Mouse (Mus musculus) urinary bladder, postnatal 10 days (tissue): ENCODE results near the gene Xylt1.

Experiments
- DNase-seq: peaks from one replicate; pipeline ENCODE4 v3.0.0; 2022; ENCODE audit warnings: low spot score

Xylt1 gene

DNA sequence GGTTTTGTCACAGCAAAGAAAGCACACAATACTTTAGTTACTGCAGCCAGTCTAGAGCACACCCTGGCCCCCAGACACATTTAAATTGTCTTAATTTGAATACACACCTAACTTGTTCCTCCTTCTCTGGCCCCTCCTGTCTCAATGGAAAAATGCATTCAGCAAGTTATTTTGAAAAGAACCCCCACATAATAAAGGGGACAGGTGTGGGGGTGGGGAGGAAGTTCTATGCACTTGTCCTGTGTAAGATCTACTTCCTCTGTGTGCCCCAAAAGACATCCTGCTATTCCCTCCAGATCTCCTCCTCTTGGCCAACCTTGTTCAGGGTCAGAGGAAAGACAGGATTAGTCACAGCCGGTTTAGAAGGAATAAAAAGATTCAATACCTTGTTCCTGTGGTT is 135.0 kb downstream of the Xylt1 start:
- no peak for DNase-seq

DNA sequence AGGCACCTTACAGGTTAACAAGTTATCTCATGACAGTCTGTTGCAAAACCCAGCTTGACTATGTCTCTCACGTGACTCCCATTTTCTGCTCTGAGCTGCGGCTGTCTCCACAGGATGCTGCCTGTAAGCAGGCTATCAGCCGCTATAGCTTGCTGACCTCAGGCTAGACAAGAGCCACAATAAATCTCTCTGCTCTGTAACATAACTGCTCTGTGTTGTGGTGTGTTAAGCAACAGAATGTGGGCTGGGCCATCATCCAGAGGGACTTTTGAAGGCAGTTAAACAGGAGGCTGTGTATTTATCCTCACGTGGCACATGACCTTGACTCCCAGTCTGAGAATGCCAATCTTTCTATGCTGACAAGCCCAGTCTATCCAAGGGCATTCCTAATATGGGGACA is 136.1 kb downstream of the Xylt1 start:
- DNase-seq, result no peak

DNA sequence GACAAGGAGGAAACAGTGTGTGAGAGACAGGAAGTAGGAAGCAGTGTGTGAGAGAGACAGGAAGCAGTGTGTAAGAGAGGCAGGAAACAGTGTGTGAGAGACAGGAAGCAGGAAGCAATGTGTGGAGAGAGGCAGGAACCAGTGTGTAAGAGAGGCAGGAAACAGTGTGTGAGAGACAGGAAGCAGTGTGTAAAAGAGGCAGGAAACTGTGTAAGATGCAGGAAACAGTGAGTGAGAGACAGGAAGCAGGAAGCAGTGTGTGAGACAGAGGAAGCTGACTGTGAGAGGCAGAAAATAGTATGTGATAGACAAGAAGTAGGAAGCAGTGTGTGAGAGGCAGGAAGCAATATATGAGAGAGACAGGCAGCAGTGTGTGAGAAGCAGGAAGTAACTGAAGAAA is 140.6 kb downstream of the Xylt1 start:
- no peak for DNase-seq

DNA sequence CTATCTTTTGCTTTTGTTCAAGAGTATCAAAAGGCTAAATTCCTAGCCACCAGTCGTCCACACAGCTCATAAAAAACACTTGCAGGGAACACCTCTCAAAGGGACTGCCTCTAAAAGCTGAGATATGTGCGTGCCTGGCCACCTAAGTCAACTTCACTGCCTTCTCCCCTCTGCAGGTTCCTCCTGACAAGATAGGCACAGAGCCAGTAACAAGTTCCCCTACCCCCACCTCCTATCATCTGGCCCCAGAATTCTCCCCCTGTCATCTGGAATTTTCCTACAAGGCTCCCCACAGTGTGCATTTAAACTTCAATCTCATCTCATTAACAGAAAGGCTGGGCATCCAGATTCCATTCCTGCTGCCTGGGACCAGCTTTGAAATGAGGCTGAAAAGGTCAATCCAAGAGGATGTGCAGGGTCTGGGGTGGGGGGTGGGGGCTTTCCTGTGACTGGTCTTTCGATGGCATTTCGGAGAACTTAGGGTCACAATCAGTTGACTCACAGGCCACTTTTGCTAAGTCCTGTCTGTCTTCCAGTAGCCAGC is 141.4 kb downstream of the Xylt1 start:
- DNase-seq, result no peak

DNA sequence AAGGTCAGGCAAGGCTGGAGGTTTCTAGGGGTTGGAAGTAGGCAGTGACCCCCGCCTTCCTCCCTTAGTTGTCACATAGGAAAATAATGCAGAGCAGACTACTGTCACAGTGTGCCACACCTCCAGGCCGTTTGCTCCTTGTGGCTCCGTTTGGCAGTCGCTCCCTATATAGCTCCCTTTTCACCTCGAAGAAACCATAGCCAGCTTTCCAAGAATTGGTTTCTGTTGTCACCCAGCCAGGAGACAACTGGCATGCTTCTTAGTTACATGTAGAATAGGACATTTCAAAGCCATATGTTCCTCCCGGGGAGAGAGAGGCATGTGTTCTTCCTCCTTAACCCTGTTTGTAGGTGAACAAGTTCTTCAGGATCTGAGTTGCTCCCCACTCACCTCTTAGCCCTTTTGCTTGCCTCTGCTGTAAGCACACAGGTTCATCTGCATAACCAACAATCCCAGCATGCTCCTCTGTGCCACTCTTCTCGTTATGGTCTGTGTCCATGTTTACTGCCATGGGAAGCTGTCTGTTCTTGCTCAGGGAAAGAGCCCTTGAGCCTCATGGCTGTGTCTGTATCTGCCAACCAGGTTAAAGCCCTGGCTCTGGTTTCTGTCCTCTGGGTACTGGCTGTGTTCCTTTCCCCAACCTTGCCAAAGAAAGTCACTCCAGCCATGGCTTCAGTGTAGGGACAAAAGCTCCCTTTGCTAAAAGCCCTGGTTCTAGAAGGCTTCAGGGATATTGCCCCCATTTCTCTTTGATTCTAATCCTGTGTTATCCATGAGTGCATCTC is 143.8 kb downstream of the Xylt1 start:
- DNase-seq, result no peak

DNA sequence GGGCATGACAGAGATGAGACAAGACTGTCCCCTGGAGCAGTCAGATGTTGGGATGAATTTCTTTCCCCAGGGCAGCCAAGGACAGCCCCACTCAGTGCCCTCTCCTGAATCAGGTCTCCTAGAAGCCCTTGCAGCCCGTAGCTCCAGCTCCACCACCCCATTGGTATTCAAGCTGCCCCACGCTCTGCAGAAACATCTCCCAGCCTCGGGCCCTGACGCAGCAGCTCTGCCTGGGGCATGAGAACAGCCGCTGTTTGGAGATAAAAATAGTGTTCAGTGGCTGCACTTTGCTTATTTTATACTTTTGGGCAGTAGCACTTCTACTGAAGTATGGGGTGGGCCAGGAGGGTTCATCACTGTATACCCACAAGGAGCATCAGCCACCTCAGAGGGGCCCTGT is 144.9 kb downstream of the Xylt1 start:
- DNase-seq, result no peak

DNA sequence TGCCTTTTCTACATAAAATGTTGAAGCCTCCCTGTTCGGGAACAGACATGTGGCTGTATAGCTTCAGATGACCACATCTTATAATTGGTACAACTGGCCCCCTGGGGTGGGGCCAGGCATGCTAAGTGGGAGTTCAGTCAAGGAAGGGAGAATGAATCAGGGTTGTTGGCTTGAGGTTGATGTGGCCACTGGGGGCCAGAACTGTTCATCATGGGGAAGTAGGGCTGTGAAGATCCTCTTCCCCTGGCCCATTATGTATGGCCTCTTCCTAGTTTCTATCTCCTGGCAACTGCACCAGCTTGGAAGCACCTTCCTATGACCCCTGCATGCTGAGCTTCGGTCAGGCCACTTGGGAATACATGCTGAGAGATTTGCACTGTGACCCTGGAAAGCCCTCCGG is 145.8 kb downstream of the Xylt1 start:
- no peak for DNase-seq

DNA sequence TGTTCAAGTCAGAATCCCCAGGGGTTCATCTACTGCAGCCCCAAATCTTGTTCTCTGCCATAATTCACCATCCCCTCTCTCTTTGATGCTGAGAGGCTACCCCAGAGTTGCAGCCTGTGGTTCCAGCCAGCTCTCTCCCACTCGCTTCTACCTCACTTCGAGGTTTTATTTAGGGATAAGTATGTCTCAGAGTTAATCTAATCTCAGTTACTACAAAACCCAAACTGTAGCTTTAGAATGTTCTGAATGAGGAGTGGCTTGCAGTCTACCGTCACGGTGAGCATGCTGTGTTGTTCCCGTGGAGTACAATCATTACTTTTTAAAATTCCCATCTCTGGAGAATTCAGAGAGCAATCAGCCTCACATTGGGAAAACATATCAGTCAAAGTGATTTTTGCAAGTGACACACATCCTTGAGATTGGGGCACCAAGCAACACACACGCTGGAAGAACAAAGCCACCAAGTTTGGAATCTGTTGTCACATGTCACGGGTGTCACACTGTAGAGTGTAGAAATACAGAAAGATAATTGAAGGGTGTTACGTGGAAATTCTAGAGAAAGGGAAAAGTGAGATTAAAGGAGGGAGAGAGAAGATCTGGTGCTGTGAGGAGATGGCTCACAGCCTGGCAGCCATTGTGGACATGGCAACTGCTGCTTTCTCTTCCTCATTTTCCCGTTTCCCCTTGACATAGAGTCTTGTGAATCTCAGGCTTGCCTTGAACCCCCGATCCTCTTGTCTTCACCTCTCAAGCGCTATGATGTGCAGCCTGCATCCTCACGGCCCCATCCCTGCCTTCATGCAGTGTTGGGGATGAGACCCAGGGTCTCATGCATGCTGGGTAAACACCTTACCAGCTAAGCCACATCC is 149.2 kb downstream of the Xylt1 start:
- no peak for DNase-seq

DNA sequence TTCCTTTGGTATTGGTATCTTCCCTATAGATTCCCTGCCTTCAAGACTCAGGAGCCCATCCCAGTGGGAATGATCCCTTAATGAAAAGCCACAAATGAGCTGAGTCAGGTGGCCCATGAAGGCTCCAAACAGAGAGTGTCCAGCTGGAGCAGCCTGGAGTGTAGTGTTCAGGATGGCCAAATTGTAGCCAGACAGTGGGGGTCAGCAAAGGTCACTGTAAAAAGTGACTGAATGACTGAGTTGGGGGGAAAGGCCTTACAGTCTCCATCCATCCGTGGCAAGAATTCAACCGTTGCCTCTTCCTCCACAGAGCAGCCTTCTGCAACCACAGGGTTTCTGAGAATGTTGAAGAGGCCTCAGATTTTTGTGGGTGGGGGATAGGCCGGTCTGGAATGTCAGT is 151.9 kb downstream of the Xylt1 start:
- DNase-seq, result no peak

DNA sequence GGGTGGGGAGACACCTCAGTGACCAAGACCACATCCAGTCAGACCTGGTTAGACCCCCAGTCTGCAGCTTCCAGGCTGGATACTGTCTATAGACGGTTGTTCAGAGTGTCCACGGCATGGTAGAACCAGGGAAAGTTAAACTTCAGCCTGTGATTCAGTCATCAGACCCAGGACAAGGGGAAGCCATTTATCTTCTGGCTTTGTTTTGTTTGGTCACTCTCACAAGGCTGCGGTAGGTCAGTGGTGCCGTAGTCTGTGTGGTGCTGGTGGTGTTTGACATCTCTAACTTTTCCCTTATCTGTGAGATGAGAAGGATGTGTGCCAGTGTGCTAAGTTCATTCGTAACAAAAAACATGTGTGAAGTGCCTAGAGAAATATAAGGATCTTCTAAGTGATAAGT is 152.4 kb downstream of the Xylt1 start:
- no peak for DNase-seq

DNA sequence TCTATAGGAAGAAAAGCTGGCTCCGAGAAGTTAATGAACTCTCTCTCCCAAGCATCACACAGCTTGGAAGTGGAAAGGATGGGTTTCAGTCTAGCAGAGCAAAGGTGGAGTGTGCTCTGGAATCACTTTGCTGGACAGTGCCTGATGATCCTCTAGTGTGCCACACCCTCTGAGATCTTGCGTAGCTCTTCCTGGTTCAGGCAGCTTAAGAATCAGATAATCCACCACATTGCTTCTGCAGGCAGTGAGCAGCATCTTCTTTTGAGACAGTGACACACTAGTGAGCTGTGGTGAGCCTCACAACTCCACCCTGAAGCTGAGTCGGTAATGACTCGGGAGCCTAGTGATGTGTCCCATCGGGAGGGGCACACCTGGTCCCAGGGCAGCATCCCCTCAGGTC is 159.2 kb downstream of the Xylt1 start:
- no peak for DNase-seq

DNA sequence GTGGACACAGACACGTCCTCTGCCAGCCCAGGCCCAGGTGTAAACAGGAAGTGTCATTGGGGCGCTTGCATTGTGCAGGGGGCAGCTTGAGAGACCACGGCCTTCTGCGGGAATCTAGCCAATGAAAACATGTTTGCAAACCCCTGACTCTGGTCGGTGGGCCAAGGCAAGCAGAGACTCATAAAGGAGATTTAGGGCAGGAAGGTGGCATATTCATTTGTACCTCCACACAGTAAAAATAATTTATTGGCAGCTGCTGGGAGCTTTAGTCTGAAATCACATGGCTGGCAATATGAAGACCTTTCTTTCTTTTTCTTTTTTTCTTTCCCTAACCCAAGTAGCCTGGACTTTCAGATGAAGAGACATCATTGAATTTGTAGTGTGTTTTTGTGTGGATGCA is 159.6 kb downstream of the Xylt1 start:
- no peak for DNase-seq

DNA sequence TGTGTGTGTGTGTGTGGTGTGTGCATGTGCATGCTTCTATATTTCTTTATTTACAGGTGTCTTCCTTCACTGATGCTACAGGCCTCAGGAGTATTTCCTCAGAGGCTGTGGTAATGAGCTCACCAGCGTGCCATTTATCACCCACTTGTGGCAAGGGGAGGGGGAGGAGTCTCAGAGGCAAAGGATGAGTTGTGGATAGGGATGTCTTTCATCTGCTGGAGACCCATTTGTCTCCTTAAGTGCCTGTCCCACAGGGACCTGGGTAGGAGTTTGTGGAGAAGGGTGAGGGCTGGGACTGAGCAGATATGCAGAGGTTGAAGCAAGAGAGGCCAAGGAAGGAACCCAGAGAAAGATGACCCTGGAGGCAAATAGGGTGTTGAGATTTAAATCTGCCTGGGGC is 160.3 kb downstream of the Xylt1 start:
- no peak for DNase-seq

DNA sequence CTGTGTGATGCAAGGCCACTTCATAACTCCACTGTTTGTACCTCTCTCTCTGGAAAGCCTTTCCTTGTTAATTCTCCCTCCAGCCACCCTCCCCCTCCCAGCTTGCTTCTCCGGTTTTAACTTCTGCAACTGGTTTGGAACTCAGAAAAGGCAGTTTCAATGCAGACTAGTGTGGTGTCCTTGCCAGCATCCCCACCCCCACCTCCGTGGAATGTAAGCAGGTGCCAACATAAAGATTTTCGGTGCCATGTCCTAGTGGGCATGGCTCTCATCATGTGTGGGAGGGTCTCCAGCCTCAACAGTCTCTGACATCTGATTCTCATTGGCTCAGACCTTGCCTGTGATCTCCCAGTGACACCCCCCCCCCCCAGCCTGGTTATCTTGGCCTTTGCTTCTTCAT is 160.9 kb downstream of the Xylt1 start:
- no peak for DNase-seq

DNA sequence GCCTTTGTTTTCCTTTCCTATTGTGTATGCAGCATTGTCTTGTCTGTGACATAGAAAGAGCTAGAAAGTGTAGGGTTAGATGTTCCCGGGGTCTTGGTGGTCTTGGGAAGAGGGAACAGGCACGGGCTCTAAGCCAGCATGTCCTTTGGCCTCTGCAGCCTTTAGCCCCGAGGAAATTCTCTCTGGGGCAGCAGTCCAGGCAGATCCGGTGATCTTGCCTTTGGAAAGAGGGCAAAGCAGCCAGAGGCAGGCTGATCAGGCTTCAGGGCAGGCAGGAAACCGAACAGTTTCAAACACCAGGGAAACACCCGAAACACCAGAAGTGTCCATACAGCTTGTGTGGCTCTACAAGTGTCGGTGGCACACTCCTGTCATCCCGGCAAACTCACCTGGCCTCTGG is 162.3 kb downstream of the Xylt1 start:
- no peak for DNase-seq

DNA sequence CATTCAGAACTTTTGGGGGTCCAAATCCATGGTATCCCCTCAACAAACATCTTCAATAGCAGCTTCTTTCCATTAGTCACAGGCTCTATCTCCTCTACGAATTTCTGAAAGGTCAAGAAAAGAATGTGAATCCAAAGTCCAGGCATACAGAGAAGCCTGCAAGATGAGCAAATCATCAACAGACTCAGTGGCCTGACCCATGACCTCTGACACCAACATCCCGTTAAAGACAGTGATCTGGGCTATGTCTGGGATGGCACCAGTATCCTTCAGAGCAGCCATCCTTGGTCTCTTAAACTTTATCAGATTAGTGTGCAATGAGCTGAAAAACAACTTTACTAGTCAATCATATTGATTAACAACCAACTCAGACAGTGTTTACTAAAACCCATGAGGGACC is 163.3 kb downstream of the Xylt1 start:
- DNase-seq, result no peak

DNA sequence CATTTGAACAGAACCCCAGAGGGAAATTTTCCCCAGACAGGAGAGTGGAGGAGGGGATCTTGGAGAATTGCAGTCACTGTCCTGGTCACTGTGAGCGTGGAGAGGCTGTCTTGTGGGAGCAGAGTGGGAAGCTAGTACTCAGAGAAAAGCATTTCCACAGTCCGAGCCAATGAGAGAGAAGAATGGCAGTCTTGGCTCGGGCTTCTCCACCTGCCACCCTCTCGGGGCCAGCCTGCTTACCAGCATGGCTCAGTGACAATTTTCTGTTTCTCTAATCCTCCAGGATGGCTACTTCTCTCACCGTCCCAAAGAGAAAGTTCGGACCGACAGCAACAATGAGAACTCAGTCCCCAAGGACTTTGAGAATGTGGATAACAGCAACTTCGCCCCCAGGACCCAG is 167.5 kb downstream of the Xylt1 start:
- DNase-seq, result no peak

DNA sequence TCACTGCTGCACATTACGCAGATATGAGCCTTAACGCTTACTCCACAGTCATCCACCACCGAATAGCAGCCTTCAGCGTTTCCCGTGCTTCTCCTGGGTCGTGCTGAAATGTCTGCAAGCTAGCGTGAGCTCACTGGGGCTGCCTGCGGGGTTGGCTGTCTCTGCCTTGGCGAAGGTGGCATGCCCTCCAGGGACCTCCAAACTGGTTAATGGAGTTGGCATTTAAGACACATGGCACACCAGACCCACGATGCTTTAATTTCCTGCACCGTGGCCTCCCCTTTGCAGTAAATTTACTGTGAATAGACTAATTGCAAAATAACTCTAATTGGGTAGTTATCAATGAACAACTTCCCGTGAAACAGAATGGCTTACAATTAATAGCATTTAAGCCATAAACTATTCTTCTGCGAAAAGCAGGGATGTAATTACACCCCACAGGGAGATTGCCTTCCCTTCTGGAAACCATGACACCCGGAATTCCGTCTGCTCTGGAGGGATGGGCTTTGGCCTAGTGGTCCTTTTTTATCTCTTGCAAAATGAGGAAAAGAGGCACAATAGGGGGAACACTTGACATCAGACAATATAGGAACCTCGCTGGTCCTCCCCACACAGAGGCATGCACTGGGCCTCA is 170.3 kb downstream of the Xylt1 start:
- DNase-seq, result no peak

DNA sequence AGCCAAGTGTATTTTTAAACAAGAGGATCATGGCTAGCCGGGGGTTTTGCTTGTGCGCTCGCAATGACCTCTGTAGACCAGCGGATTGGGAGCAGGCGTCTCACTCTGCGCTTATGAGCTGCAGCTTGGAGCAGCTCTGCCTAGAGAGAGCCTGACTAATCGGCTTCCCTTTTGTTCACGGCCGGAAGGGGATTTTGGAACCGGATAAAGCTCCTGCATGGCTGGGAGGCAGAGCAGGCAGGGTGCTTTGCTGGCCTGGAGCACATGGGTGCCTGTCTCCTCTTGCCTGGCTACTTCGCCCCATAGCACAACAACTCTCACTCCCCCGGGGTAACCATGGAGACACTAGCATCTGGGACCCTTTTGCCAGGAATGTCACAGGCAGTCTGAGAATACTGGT is 172.4 kb downstream of the Xylt1 start:
- no peak for DNase-seq

DNA sequence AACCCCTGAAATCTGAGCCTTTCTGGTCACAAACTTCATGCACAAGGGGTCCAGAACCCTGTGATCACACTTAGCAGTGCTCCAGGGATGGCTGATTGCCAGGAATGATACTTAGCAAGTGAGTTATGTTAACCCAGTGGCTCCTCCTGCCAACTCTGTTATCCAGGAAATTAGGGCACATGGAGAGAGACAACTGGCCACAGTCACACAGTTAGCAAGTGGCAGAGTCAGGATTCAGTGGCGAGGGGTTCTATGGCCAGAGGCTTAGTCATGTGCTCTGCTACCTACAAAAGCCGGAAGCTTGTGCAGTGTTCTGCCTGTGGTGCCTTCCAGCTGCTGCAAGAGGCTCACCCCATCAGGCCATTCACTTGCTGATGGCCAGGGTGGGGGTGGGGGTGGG is 175.0 kb downstream of the Xylt1 start:
- no peak for DNase-seq

DNA sequence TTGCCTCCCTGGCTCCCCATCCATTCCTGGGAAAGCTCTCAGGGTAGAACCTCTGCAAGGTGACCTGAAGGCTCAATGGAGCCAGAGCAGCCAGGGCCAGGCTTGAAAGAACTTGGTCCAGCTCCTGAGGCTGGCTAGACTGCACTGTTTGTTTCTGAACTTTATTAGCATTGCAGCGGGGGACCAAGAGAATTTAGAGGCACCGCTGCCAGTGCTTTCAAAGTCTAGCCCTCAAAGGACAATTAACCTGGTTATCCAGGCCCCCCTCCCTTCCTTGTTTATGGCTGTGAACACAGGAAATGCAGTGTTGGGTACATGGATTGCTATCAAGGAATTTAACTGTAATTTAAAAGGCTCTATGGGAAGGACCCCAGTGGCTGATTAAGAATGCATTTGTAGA is 177.4 kb downstream of the Xylt1 start:
- DNase-seq, result no peak

DNA sequence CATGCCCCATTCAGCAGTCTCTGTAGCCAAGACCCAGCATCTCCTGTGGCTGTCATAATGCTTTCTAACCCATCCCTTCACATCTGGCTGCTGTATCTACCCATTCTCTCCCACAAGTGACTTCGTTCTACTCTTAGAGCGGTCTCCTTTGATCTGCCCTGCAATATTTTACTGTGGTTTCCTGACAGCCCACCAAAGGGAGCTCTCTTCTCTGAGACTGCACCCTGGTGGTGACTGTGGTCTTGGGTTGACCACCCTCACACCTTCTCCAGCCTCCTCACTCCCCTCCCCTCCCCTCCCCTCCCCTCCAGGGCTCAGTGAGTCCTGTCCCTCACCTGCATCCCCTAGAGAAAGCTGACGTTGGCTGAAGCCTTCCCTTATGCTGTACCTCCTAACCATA is 178.3 kb downstream of the Xylt1 start:
- DNase-seq, result no peak

DNA sequence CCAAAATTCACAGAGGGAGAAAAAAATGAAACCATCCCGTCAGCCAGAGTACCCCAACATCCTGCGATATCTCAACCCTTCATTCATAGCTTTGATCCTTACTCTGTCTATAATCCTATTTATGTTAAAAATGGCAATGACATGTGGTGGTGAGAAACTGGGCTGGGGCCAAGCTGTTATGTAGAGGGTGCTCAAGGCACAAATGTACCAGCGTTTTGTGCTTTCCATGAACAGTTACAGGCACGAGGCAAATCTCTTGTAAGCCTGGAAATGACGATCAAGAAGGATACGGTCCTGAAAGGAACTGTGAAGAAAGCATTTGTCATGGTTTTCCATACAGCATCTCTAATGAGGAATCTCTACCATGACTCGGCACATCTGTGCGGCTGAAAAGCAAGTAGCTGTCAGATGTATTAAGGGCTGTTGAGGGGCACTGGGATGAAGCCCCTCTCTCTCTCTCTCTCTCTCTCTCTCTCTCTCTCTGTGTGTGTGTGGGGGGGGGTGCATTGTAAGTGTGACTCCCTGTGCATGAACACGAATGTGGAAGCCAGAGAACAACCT is 183.2 kb downstream of the Xylt1 start:
- no peak for DNase-seq
